Mouse (Mus musculus): Measurements from ENCODE around the gene Tmem211.

GRCm38 (mm10) chr5:113208048-113208447, 18.7 kb upstream of the Tmem211 start:
- TF ChIP-seq CTCF (IDR thresholded peaks at IDR 0.05; ENCODE audit: borderline replicate concordance, extremely low read depth, insufficient read depth, insufficient read length) (no peak), POLR2A (IDR thresholded peaks at IDR 0.05; ENCODE audit: borderline replicate concordance, extremely low read depth, insufficient read depth, insufficient read length, poor library complexity, severe bottlenecking) (no peak)

Measured in brain, embryonic 14.5 days (tissue).